Comparison of ENCODE assay signal across 8 mouse cellular contexts in genomic region chr5:144733953-144734352, GRCm38 (mm10). TPM values are rescaled to one million over a fixed set of nuclear protein-coding genes. Genes with fewer than 3 reads are reported as not detected.
DNase-seq lines count a peak whose midpoint lies in the region; ATAC-seq and TF ChIP-seq lines count a peak whose summit lies in the region.

No protein-coding gene starts in this region.

- H3K4me2 ChIP-seq in heart, embryonic 11.5 days = no peak overlapping the region
- no peak overlapping the region for H3K4me2 ChIP-seq in lung, postnatal 0 days (replicated peaks; ENCODE audit: low read depth, low read length)

- WGBS in heart, embryonic 11.5 days (ENCODE audit: insufficient replicate concordance) = 30% methylated on average over 4 of the region's 4 CpGs
- 21% methylated on average over 4 of the region's 4 CpGs for WGBS in lung, postnatal 0 days
- 20% methylated on average over 4 of the region's 4 CpGs for WGBS in small intestine, adult 2 months

- H3K4me3 ChIP-seq in heart, embryonic 11.5 days (ENCODE audit: low read depth, low read length) = no peak overlapping the region
- H3K4me3 ChIP-seq in lung, postnatal 0 days (ENCODE audit: low read depth, low read length) = no peak overlapping the region
- no peak overlapping the region for H3K4me3 ChIP-seq in small intestine, adult 2 months (ENCODE audit: low read depth, low read length)

- no peaks in the 10 kb centered on the region for H3K9me3 ChIP-seq in heart, embryonic 11.5 days (replicated peaks; ENCODE audit: control insufficient read depth, low read length)
- H3K9me3 ChIP-seq in lung, postnatal 0 days (ENCODE audit: low read length) = no peaks in the 10 kb centered on the region

- no peak for ATAC-seq in heart, embryonic 11.5 days (replicated peaks; ENCODE audit: insufficient number of reproducible peaks, low FRiP score, low TSS enrichment)
- ATAC-seq in lung, postnatal 0 days = no peak

- no peak for TF ChIP-seq POLR2A in small intestine, adult 2 months (IDR thresholded peaks at IDR 0.05; ENCODE audit: low read depth, low read length)

- H3K4me1 ChIP-seq in heart, embryonic 11.5 days (ENCODE audit: control insufficient read depth, insufficient read depth, low read length) = no peaks in the 10 kb centered on the region
- H3K4me1 ChIP-seq in lung, postnatal 0 days (ENCODE audit: insufficient read depth, low read depth, low read length) = no peaks in the 10 kb centered on the region
- no peaks in the 10 kb centered on the region for H3K4me1 ChIP-seq in small intestine, adult 2 months (ENCODE audit: control insufficient read depth, insufficient read depth, insufficient read length, low read length)

- DNase-seq in heart, adult 8-10 months (ENCODE audit: low spot score) = peak; percentile 24
- DNase-seq in ES-CJ7 (ENCODE audit: low read depth, low spot score) = peak; percentile 78
- peak; percentile 14 for DNase-seq in c-Kit-positive CD71-positive TER-119-negative erythroid progenitor cells, embryonic 14.5 days (ENCODE audit: low read depth)
- peak; percentile 73 for DNase-seq in forelimb bud, embryonic 11.5 days (ENCODE audit: low read depth, low spot score)
- DNase-seq in layer of hippocampus, adult 18-20 months (ENCODE audit: low spot score in 2 of 2) = peak; percentile 59 to 79
- DNase-seq in lung, postnatal 0 days (ENCODE audit: low spot score) = peak; percentile 34

- TF ChIP-seq CTCF in lung, postnatal 0 days (IDR thresholded peaks at IDR 0.05) = peak; percentile 79
- TF ChIP-seq CTCF in small intestine, adult 2 months (IDR thresholded peaks at IDR 0.05; ENCODE audit: extremely low read depth, insufficient read length, insufficient replicate concordance, low read depth, low read length) = peak; percentile 54; the same call in 1 of the 2 replicates

- TF ChIP-seq EP300 in lung, postnatal 0 days (IDR thresholded peaks at IDR 0.05) = no peak

- 0 out of 2 replicates have a peak, but pooled peaks cover under 1% of the 10 kb centered on the region for H3K27me3 ChIP-seq in heart, embryonic 11.5 days (ENCODE audit: control insufficient read depth, insufficient read depth, low read length)
- H3K27me3 ChIP-seq in lung, postnatal 0 days (replicated peaks; ENCODE audit: insufficient read depth, low read length) = no peaks in the 10 kb centered on the region
- no peaks in the 10 kb centered on the region for H3K27me3 ChIP-seq in small intestine, adult 2 months (ENCODE audit: control insufficient read depth, insufficient read depth, low read length)

- no peak overlapping the region for H3K27ac ChIP-seq in heart, embryonic 11.5 days (ENCODE audit: low read depth, low read length)
- no peak overlapping the region for H3K27ac ChIP-seq in lung, postnatal 0 days (ENCODE audit: low read length)
- no peak overlapping the region for H3K27ac ChIP-seq in small intestine, adult 2 months (ENCODE audit: insufficient read depth, low read depth, low read length)

- H3K36me3 ChIP-seq in heart, embryonic 11.5 days (ENCODE audit: control insufficient read depth, insufficient read depth, low read length) = no peaks in the 10 kb centered on the region
- no peaks in the 10 kb centered on the region for H3K36me3 ChIP-seq in lung, postnatal 0 days (ENCODE audit: insufficient read depth, low read length)
- H3K36me3 ChIP-seq in small intestine, adult 2 months (ENCODE audit: control insufficient read depth, insufficient read depth, low read length) = no peaks in the 10 kb centered on the region

- no peak overlapping the region for H3K9ac ChIP-seq in heart, embryonic 11.5 days (ENCODE audit: low read depth, low read length)
- H3K9ac ChIP-seq in lung, postnatal 0 days (replicated peaks; ENCODE audit: low read depth) = no peak overlapping the region

RNA-seq across cellular contexts. Expression of gene Tmem130, which starts 27.7 kb away (rescaled TPM):
- under 1 TPM; 0.20 to 0.82 (median 0.45) TPM for total RNA-seq in heart, adult 8-10 months (2022)
- 0.79 and 1.4 TPM in 2 replicates for polyA plus RNA-seq in heart, embryonic 11.5 days (2014; fragmentation: Nextera tagmentation; extraction: Ambion mirVana)
- 100 to 1,000 TPM; 138 to 156 TPM for total RNA-seq in layer of hippocampus, adult 18-20 months (2021)
- 0.06 and 0.23 TPM in 2 replicates for polyA plus RNA-seq in lung, postnatal 0 days (2015; fragmentation: Nextera tagmentation; extraction: Ambion mirVana)
- 0.50 and 0.99 TPM in 2 replicates for polyA plus RNA-seq in small intestine, adult 2 months (2012; rRNA removed)

RNA-seq across cellular contexts. Expression of gene Trrap, which starts 33.6 kb away (rescaled TPM):
- 10 to 100 TPM; 39.5 to 48.0 (median 45.7) TPM for total RNA-seq in heart, adult 8-10 months (2022)
- 62.6 and 75.7 TPM in 2 replicates for polyA plus RNA-seq in heart, embryonic 11.5 days (2014; fragmentation: Nextera tagmentation; extraction: Ambion mirVana)
- total RNA-seq in layer of hippocampus, adult 18-20 months (2021) = 100 to 1,000 TPM; 156 TPM
- 31.0 and 31.5 TPM in 2 replicates for polyA plus RNA-seq in lung, postnatal 0 days (2015; fragmentation: Nextera tagmentation; extraction: Ambion mirVana)
- polyA plus RNA-seq in small intestine, adult 2 months (2012; rRNA removed) = 27.9 and 60.3 TPM in 2 replicates

Comparison
In these comparisons a context has a peak if more than half of its experiments do, and no peak if none do; other contexts are left out.
1. DNase-seq: peak in every context shown above with its lines; median percentile 78 in ES-CJ7; 73 in forelimb bud, embryonic 11.5 days; 69 in layer of hippocampus, adult 18-20 months; 34 in lung, postnatal 0 days; 24 in heart, adult 8-10 months; 14 in c-Kit-positive CD71-positive TER-119-negative erythroid progenitor cells, embryonic 14.5 days.